In the genomic region with DNA sequence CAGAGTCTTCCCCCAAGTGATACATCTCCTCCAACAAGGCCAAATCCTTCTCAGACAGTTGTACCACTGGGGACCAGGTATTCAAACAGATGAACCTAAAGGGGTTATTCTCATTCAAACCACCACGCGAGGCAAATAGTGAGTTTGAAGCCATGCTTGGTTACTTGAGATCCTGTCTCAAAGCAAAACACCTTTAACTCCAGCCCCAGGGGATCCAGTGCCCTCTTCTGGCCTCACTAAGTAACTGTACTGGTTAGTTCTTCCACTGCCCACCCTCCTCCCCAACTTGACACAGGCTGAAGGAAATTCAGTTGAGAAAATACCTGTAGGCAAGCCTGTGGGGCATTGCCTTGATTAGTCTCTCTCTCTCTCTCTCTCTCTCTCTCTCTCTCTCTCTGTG, we compare ENCODE assay signal across 17 mouse cellular contexts. TPM values are rescaled to one million over a fixed set of nuclear protein-coding genes. Genes with fewer than 3 reads are reported as not detected.
DNase-seq lines count a peak whose midpoint lies in the region; ATAC-seq and TF ChIP-seq lines count a peak whose summit lies in the region.
"Had no signal": no experiment of that assay in that cellular context is flagged by ENCODE, and none has a peak within 500 bp of the region (broad histone marks: within the 10 kb centered on the region; RNA-seq: fewer than 3 reads in every experiment).

No protein-coding gene starts in this region.

- H3K4me3 ChIP-seq in kidney, postnatal 0 days (replicated peaks; ENCODE audit: low read depth, low read length), result no peak overlapping the region
- H3K4me3 ChIP-seq in bone marrow, adult 2 months (replicated peaks; ENCODE audit: control insufficient read depth, low read depth, low read length), result no peak overlapping the region
- no peak overlapping the region for H3K4me3 ChIP-seq in stomach, postnatal 0 days (ENCODE audit: low read depth, low read length)
- H3K4me3 ChIP-seq: embryonic facial prominence, embryonic 10.5 days; intestine, embryonic 15.5 days; limb, embryonic 10.5 days; neural tube, embryonic 15.5 days had no signal

- H3K9ac ChIP-seq in kidney, postnatal 0 days (ENCODE audit: low read depth, low read length), result no peak overlapping the region
- H3K9ac ChIP-seq in stomach, postnatal 0 days (ENCODE audit: low read length), result no peak overlapping the region
- H3K9ac ChIP-seq: intestine, embryonic 15.5 days; neural tube, embryonic 15.5 days had no signal

- ATAC-seq in kidney, postnatal 0 days (replicated peaks; ENCODE audit: low FRiP score, low read depth), result no peak
- no peak for ATAC-seq in stomach, postnatal 0 days (ENCODE audit: low FRiP score, low TSS enrichment)
- ATAC-seq in cerebellum, adult (ENCODE audit: insufficient number of reproducible peaks, low FRiP score, low TSS enrichment), result no peak
- ATAC-seq: intestine, embryonic 15.5 days; midbrain, embryonic 16.5 days had no signal

- no peak for TF ChIP-seq POLR2A in bone marrow, adult 2 months (IDR thresholded peaks at IDR 0.05; ENCODE audit: borderline replicate concordance, control insufficient read depth, low read depth, low read length)

- TF ChIP-seq EP300 in stomach, postnatal 0 days (optimal IDR thresholded peaks at IDR 0.05), result no peak

- peak; percentile 54; the same call in 1 of the 2 replicates for TF ChIP-seq CTCF in kidney, postnatal 0 days (IDR thresholded peaks at IDR 0.05; ENCODE audit: low read depth)
- TF ChIP-seq CTCF in bone marrow, adult 2 months (IDR thresholded peaks at IDR 0.05; ENCODE audit: control insufficient read depth, insufficient read depth, low read length), result peak; percentile 39; the same call in 1 of the 2 replicates
- TF ChIP-seq CTCF in stomach, postnatal 0 days (IDR thresholded peaks at IDR 0.05; ENCODE audit: low read depth), result peak; percentile 56

- no peaks in the 10 kb centered on the region for H3K27me3 ChIP-seq in kidney, postnatal 0 days (ENCODE audit: insufficient read depth, low read length)
- no peaks in the 10 kb centered on the region for H3K27me3 ChIP-seq in stomach, postnatal 0 days (ENCODE audit: control insufficient read depth, insufficient read depth, low read length)
- H3K27me3 ChIP-seq: intestine, embryonic 15.5 days; neural tube, embryonic 15.5 days had no signal

- DNase-seq in kidney, postnatal 0 days (ENCODE audit: low spot score), result peak; percentile 26
- no peak for DNase-seq in kidney, adult 11 months
- DNase-seq in thymus, postnatal 4 days, result peak; percentile 44
- DNase-seq in thymus, postnatal 25 days, result no peak
- DNase-seq in stomach, postnatal 0 days (ENCODE audit: low spot score), result no peak
- DNase-seq in frontal cortex, postnatal 36 days (ENCODE audit: low spot score in 2 of 2), result no peak
- DNase-seq: adrenal gland, adult 2 months; heart, postnatal 10 days; lung, postnatal 14 days; right cerebral cortex, postnatal 14 days had no signal

- H3K27ac ChIP-seq in kidney, postnatal 0 days, result no peak overlapping the region
- no peak overlapping the region for H3K27ac ChIP-seq in bone marrow, adult 2 months (ENCODE audit: control insufficient read depth, insufficient read depth, low read depth, low read length, poor library complexity)
- H3K27ac ChIP-seq in stomach, postnatal 0 days (replicated peaks), result no peak overlapping the region
- H3K27ac ChIP-seq: embryonic facial prominence, embryonic 10.5 days; intestine, embryonic 15.5 days; limb, embryonic 10.5 days; neural tube, embryonic 15.5 days had no signal

- no peak overlapping the region for H3K4me2 ChIP-seq in kidney, postnatal 0 days (ENCODE audit: low read length)
- no peak overlapping the region for H3K4me2 ChIP-seq in stomach, postnatal 0 days (replicated peaks; ENCODE audit: low read depth)
- H3K4me2 ChIP-seq: intestine, embryonic 15.5 days; neural tube, embryonic 15.5 days had no signal

- WGBS in kidney, postnatal 0 days, result 80% methylated on average over 2 of the region's 2 CpGs
- 78% methylated on average over 2 of the region's 2 CpGs for WGBS in bone marrow, adult 2 months
- WGBS in stomach, postnatal 0 days, result 71% methylated on average over 2 of the region's 2 CpGs

- no peaks in the 10 kb centered on the region for H3K4me1 ChIP-seq in kidney, postnatal 0 days (replicated peaks; ENCODE audit: insufficient read depth, low read length)
- H3K4me1 ChIP-seq in bone marrow, adult 2 months (ENCODE audit: control insufficient read depth, insufficient read depth, low read length), result peaks cover 1% of the 10 kb centered on the region; the same call in 1 of the 2 replicates
- no peaks in the 10 kb centered on the region for H3K4me1 ChIP-seq in stomach, postnatal 0 days (replicated peaks; ENCODE audit: control insufficient read depth, insufficient read depth)
- H3K4me1 ChIP-seq: embryonic facial prominence, embryonic 10.5 days; intestine, embryonic 15.5 days; limb, embryonic 10.5 days; neural tube, embryonic 15.5 days had no signal

- H3K36me3 ChIP-seq in kidney, postnatal 0 days (ENCODE audit: insufficient read depth, low read length), result no peaks in the 10 kb centered on the region
- no peaks in the 10 kb centered on the region for H3K36me3 ChIP-seq in stomach, postnatal 0 days (ENCODE audit: control insufficient read depth, insufficient read depth, low read length)
- H3K36me3 ChIP-seq: embryonic facial prominence, embryonic 10.5 days; intestine, embryonic 15.5 days; limb, embryonic 10.5 days; neural tube, embryonic 15.5 days had no signal

- H3K9me3 ChIP-seq in kidney, postnatal 0 days (replicated peaks; ENCODE audit: low read length), result no peaks in the 10 kb centered on the region
- no peaks in the 10 kb centered on the region for H3K9me3 ChIP-seq in stomach, postnatal 0 days (ENCODE audit: control insufficient read depth, low read length)
- H3K9me3 ChIP-seq: embryonic facial prominence, embryonic 10.5 days; intestine, embryonic 15.5 days; limb, embryonic 10.5 days; neural tube, embryonic 15.5 days had no signal

RNA-seq across cellular contexts. Expression of a gene that starts 6.2 kb away (rescaled TPM):
- 2.8 and 3.0 TPM in 2 replicates for polyA plus RNA-seq in kidney, postnatal 0 days (2015; fragmentation: Nextera tagmentation; extraction: Ambion mirVana)
- not detected in 2 replicates for polyA plus RNA-seq in bone marrow, adult 2 months (2011; ENCODE audit: insufficient read depth, insufficient read length, low replicate concordance, missing spikeins)
- polyA plus RNA-seq in stomach, postnatal 0 days (2015; fragmentation: Nextera tagmentation; extraction: Ambion mirVana), result 5.7 and 7.6 TPM in 2 replicates

RNA-seq across cellular contexts. Expression of a gene that starts 16.0 kb away (rescaled TPM):
- 12.1 and 14.1 TPM in 2 replicates for polyA plus RNA-seq in kidney, postnatal 0 days (2015; fragmentation: Nextera tagmentation; extraction: Ambion mirVana)
- 43.1 and 60.0 TPM in 2 replicates for polyA plus RNA-seq in bone marrow, adult 2 months (2011; ENCODE audit: insufficient read depth, insufficient read length, low replicate concordance, missing spikeins)
- 16.1 and 17.3 TPM in 2 replicates for polyA plus RNA-seq in stomach, postnatal 0 days (2015; fragmentation: Nextera tagmentation; extraction: Ambion mirVana)

Comparison
In these comparisons a context has a peak if more than half of its experiments do, and no peak if none do; other contexts are left out.
1. DNase-seq: peak in kidney, postnatal 0 days (single experiment) and thymus, postnatal 4 days (single experiment); none in kidney, adult 11 months (single experiment), thymus, postnatal 25 days (single experiment), stomach, postnatal 0 days (single experiment) and frontal cortex, postnatal 36 days (0 of 2).
2. Peak in every context shown above with its lines, with median percentiles within 50 percentile points of each other: CTCF ChIP-seq.